Mouse (Mus musculus) heart, adult 2 months (tissue): Measurements from ENCODE around the gene Gfra1. TPM values are rescaled to one million over a fixed set of nuclear protein-coding genes. Genes with fewer than 3 reads are reported as not detected.

Source experiments
- DNase-seq, 2 experiments: peaks; one replicate each; pipeline ENCODE4 v3.0.0; 2021
- H3K27ac ChIP-seq: fragments of 200-600 bp; 2 replicates; pipeline ENCODE4 v1.8.1; 2022
- H3K27me3 ChIP-seq: fragments of 200-500 bp; 2 replicates; pipeline ENCODE4 v1.6.1; 2012; ENCODE audit warnings: mild to moderate bottlenecking, low read length, inconsistent platforms, mixed read lengths; ENCODE audit not compliant: control insufficient read depth, insufficient read depth
- H3K36me3 ChIP-seq: fragments of 200-500 bp; 2 replicates; pipeline ENCODE4 v1.6.1; 2012; ENCODE audit warnings: low read length, inconsistent platforms; ENCODE audit not compliant: control insufficient read depth, insufficient read depth
- H3K4me1 ChIP-seq: fragments of 200-500 bp; 2 replicates; pipeline ENCODE4 v1.6.1; 2011; ENCODE audit warnings: low read length; ENCODE audit not compliant: control insufficient read depth, insufficient read depth
- H3K4me3 ChIP-seq: fragments of 200-600 bp; 2 replicates; pipeline ENCODE4 v1.8.1; 2022
- H3K79me2 ChIP-seq: fragments of 200-500 bp; replicated peaks from 2 replicates; pipeline ENCODE4 v1.6.1; 2012; ENCODE audit warnings: mild to moderate bottlenecking, inconsistent platforms, low read length, moderate library complexity, mixed read lengths; ENCODE audit not compliant: control insufficient read depth, insufficient read depth
- H3K9ac ChIP-seq: fragments of 200-500 bp; 2 replicates; pipeline ENCODE4 v1.6.1; 2012; ENCODE audit warnings: low read depth, mild to moderate bottlenecking, control low read depth, inconsistent platforms, low read length, mixed read lengths
- CTCF ChIP-seq: fragments of 200-600 bp; IDR thresholded peaks from 2 replicates; pipeline ENCODE4 v1.8.1; 2022; ENCODE audit warnings: antibody characterized with exemption, mild to moderate bottlenecking, moderate library complexity
- EP300 ChIP-seq: fragments of 200-500 bp; IDR thresholded peaks from 2 replicates; pipeline ENCODE4 v1.6.1; 2011; ENCODE audit warnings: low read depth, low read length, control low read depth; ENCODE audit not compliant: insufficient read depth
- POLR2A ChIP-seq: fragments of 200-500 bp; IDR thresholded peaks from 2 replicates; pipeline ENCODE4 v1.6.1; 2011; ENCODE audit warnings: mild to moderate bottlenecking, low read depth, low read length, control low read depth; ENCODE audit not compliant: insufficient read depth
- WGBS: fragments of 180-500 bp; shearing (Covaris S2); methylation state at CpG from one replicate; pipeline ENCODE4 v1.1.7; 2018; 5-methylcytosine and 5-hydroxymethylcytosine counted together
- intact Hi-C: fragments of 180-260 bp; cut with DNase I; formaldehyde crosslinking; loops from one replicate; pipeline ENCODE4 v1.15.1; 2025
- long read RNA-seq: library from polyadenylated mRNA; stranded (forward); transcript quantifications from one replicate; pipeline ENCODE4 v2.0.0, GENCODE M21; 2021
- polyA plus RNA-seq: library from polyadenylated mRNA; depleted of rRNA; stranded (reverse); fragments of >200 nt; gene quantifications from 2 replicates; pipeline ENCODE4 v1.2.3, GENCODE M21; 2012; rRNA removed
- total RNA-seq, 2 experiments: library from RNA; stranded (reverse); gene quantifications; 2 replicates each; pipeline ENCODE4 v1.2.3; 2021

The Gfra1 gene
- 1 to 10 TPM; 4.1 to 5.4 TPM for total RNA-seq
- polyA plus RNA-seq = 2.3 and 6.2 TPM in 2 replicates
- long read RNA-seq = 0 reads

DNA sequence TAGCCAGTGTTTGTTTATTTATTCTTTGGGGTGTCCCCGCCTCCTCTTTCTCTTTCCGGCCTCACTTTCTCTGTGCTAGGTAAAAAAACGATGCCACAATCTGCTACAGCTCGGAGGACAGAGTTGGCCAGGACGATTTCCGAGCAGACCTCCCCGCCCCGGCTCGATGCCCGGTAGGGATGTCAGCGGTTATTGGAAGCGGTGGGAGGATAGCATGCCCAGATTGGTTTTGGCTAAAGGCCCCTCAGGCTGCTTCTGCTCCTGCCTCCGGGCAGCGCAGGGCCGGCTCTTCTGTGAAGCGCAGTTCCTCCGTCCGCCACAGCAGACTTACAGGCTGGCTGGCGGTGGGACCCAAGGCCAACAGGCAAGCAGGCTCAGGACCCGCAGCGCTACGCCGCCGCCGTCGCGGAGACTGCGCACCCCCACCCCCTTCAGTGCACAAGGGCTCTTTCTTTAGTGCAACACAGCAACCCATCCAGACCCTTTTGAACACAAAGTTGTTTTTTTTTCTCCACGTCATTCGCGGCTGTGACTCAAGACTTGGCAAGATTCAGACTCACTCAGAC is at the start of gene Gfra1:
Gene Gfra1, minus strand, starts transcription at position 414 of the 566 bp plus-strand sequence.
- intact Hi-C loops = loop anchor here (10.0 kb wide), 2 partner anchors 141 to 341 kb away; no protein-coding TSS in a partner anchor
- Histone ChIP-seq H3K27me3 (peaks cover 9% of the 10 kb centered on the region), H3K9ac (peak within 1 kb of the TSS; percentile 39), H3K4me3 (peak within 1 kb of the TSS; percentile 47), H3K4me1 (peaks cover 5% of the 10 kb centered on the region; the same call in 1 of the 2 replicates), H3K79me2 (no peaks in the 10 kb centered on the region), H3K27ac (no peak within 1 kb of the TSS), H3K36me3 (no peaks in the 10 kb centered on the region)
- peak; percentile 55 to 61 for DNase-seq
- under 1% methylated on average over 31 of the region's 31 CpGs for WGBS
- TF ChIP-seq CTCF (peak; percentile 41), POLR2A (no peak), EP300 (no peak)

DNA sequence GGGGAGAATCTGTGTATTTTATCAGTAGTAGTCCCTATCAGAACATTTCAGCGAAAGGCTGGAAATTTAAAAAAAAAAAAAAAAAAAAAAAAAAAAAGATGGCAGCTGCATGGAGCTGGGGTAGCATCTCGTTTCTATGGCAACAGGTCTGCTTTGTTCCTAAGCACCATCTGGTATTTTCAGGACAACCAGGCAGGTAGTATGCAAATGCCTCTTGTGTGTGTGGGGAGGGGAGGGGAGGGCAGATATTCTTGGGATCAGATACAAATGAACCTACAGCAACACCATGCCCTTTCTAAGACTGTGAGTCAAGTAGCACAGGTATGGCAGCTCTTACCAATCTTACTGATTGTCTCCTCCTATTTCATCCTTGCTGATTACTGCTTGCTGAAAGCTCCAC is 44.3 kb upstream of the Gfra1 start:
- H3K4me3 ChIP-seq = no peak overlapping the region
- no peak overlapping the region for H3K9ac ChIP-seq
- intact Hi-C loops = no loop called here
- no peaks in the 10 kb centered on the region for H3K79me2 ChIP-seq
- WGBS = 77% methylated on average over 2 of the region's 2 CpGs
- TF ChIP-seq CTCF (no peak), EP300 (no peak), POLR2A (no peak)
- no peaks in the 10 kb centered on the region for H3K36me3 ChIP-seq
- H3K27me3 ChIP-seq = no peaks in the 10 kb centered on the region
- H3K4me1 ChIP-seq = no peaks in the 10 kb centered on the region
- no peak overlapping the region for H3K27ac ChIP-seq
- no peak for DNase-seq

DNA sequence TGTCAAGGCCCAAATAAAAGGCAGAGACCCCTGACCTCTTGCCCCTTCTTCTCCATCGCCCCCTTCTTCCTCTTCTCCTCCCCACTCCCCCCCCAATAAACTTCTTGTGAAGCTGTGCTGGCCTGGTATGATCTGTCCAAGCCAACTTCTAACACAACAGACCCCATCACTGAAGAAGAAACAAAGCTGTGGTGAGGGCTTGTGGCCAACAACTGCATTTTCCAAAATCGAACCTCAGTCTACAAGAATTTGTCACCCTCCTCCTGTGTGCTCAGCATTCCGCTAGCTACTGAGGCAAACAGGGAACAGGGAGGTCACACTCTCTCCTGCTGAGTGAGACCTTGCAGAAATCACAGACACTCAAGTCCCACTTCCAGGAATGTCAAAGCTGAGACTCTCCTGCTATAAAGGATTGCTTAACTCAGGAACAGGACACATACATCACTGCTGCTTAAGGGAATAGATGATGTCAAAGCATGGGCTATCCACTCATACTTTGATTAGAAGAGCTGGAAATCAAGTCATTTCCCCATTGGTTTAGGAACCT is 43.8 kb upstream of the Gfra1 start:
- Histone ChIP-seq H3K27me3 (no peaks in the 10 kb centered on the region), H3K9ac (no peak overlapping the region), H3K4me1 (no peaks in the 10 kb centered on the region), H3K36me3 (no peaks in the 10 kb centered on the region), H3K4me3 (no peak overlapping the region), H3K27ac (no peak overlapping the region), H3K79me2 (no peaks in the 10 kb centered on the region)
- no peak for DNase-seq
- intact Hi-C loops = no loop called here
- 61% methylated on average over 3 of the region's 3 CpGs for WGBS
- TF ChIP-seq CTCF (no peak), POLR2A (no peak), EP300 (no peak)

DNA sequence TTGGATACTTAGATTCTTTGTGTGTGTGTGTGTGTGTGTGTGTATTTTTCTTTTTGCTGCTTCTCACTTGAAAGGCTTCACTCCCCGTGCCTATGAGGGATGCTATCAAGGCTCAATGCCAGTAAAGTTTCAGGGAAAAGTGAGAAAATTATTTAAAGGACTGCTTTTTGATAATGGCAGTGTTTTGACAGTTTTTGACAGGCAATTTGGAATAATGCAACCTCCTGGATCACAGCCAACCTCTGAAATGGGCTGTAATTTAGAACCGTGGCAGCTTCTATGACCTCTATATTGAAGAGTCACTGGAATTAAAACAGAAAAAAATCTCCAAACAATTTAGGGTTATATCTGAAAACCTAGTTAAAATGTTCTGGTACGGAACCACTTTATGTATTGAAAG is 41.4 kb upstream of the Gfra1 start:
- intact Hi-C loops = no loop called here
- Histone ChIP-seq H3K9ac (no peak overlapping the region), H3K36me3 (no peaks in the 10 kb centered on the region), H3K4me1 (no peaks in the 10 kb centered on the region), H3K4me3 (no peak overlapping the region), H3K27ac (no peak overlapping the region), H3K79me2 (no peaks in the 10 kb centered on the region), H3K27me3 (no peaks in the 10 kb centered on the region)
- no peak for DNase-seq
- no peak for TF ChIP-seq CTCF
- TF ChIP-seq POLR2A = no peak
- no peak for TF ChIP-seq EP300
- WGBS = 64% methylated on average over 3 of the region's 3 CpGs

DNA sequence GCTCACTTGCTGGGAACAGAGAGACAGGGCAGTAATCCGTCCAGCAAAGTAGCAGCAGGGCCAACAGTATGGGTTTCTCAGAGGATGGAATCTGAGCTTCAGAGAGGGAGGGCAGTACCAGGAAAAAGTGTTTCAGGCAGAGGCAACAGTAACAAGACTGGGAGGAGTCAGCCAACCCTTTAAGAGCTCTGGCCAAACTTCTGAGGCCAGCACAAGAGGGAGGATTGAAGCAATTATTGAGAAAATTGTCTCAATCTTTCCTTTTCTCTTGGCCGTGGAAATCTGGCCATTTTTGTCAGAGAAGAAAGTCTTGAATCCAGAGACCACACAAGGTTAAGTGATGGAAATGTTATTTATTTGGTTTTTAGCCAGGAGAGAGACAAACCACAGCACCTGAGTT is 31.0 kb upstream of the Gfra1 start:
- Histone ChIP-seq H3K36me3 (no peaks in the 10 kb centered on the region), H3K4me3 (no peak overlapping the region), H3K79me2 (no peaks in the 10 kb centered on the region), H3K4me1 (no peaks in the 10 kb centered on the region), H3K9ac (no peak overlapping the region), H3K27me3 (no peaks in the 10 kb centered on the region), H3K27ac (no peak overlapping the region)
- DNase-seq = no peak
- WGBS = 42% methylated on average over 2 of the region's 2 CpGs
- intact Hi-C loops = no loop called here
- TF ChIP-seq POLR2A (no peak), CTCF (no peak), EP300 (no peak)

DNA sequence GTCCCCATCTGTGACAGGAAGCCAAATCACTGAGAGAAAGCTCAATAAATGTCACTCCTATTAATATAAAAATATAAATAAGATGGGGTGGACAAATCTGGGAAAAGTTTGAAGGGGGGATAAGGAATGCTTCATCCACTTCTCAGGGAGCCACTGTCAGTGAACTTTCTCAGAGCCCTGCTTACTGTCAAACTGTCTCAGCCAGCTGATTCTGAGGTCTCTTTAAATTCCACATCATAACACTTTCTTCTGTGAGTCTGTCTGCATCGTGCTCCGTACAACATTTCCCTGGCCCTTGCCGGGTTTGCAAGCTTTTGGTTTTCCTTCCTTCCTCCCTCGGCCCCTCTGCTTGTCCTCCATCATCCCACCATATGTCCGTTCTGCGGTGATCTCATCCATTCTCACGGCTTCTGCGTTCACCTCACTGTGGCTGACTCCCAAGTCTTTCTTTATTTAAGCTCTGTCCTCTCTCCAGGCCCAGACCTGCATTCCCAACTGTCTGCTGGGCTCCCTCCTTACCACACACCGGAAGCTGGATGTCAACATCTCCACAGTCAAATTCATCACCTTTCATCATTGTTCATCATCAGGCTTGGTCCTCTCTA is 26.8 kb upstream of the Gfra1 start:
- Histone ChIP-seq H3K27me3 (no peaks in the 10 kb centered on the region), H3K4me1 (no peaks in the 10 kb centered on the region), H3K36me3 (no peaks in the 10 kb centered on the region), H3K9ac (no peak overlapping the region), H3K27ac (no peak overlapping the region), H3K79me2 (no peaks in the 10 kb centered on the region), H3K4me3 (no peak overlapping the region)
- intact Hi-C loops = no loop called here
- TF ChIP-seq POLR2A = no peak
- no peak for TF ChIP-seq CTCF
- TF ChIP-seq EP300 = no peak
- 49% methylated on average over 9 of the region's 9 CpGs for WGBS
- DNase-seq = no peak
